Mouse (Mus musculus): ENCODE measurements around the gene Gm13275. TPM values are rescaled to one million over a fixed set of nuclear protein-coding genes. Genes with fewer than 3 reads are reported as not detected.
"Not testable (repeated sequence)": the region's sequence is repeated elsewhere in the genome, so short reads cannot be mapped to it uniquely, and the experiment has no call there.

Gm13275 gene
- total RNA-seq (2021): not detected

DNA sequence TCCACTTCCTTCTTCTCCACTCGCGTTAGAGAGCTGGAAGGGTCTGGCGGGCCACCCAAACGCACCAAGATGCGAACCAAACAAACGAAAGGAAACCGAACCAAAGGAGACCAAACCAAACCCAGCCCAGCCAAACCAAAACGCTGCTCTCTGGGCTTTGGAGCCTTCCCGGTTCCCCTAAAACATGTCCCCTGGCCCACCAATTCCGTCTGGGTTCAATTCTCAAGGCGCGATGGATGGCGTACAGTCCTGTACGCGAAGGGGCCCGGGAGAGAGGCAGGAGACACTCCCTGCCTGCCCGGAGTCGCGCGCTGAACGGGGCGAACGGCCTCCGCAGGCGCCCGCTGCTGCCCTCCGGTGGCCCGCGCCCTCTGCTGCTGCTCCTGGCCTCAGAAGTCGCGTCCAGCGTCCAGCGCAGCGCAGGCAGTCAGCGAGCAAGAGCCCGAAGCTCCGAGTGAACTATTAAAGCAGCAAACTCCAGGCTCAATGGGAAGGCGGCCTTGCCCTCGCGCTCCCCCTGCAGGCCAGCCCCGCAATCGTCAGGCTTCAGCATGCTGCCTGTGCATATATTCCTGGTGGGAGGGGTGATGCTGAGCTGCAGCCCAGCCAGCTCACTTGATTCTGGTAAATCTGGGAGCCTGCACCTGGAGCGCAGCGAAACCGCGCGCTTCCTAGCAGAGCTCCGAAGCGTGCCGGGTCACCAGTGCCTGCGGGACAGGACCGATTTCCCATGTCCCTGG, at the start of gene Gm13275:
TSS of gene Gm13275 (plus strand) at position 552 of the 740 bp plus-strand sequence.
- DNase-seq: peak; percentile 67 to 87
- intact Hi-C loops (cut with DNase I): not testable (repeated sequence)

DNA sequence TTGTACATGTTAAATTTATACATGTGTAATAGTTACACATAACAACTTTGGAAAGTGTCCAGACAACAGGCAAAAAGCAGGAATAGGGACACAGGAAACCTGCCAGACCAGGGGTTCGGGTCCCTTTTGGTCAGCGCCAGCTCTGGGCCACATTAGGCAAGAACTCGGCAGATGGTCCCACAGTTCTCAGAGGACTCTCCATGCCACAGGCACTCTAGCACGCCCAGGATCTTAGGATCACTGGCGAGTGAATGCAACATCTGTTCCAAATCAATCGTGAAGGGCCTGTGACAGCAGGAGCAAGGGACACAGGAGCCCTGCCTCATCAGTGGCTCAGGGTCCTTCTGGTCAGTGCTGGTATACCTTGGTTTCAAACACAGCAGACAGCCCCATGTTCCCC, 44.4 kb upstream of the Gm13275 start:
- intact Hi-C loops (cut with DNase I): no loop called here
- no peak for DNase-seq

DNA sequence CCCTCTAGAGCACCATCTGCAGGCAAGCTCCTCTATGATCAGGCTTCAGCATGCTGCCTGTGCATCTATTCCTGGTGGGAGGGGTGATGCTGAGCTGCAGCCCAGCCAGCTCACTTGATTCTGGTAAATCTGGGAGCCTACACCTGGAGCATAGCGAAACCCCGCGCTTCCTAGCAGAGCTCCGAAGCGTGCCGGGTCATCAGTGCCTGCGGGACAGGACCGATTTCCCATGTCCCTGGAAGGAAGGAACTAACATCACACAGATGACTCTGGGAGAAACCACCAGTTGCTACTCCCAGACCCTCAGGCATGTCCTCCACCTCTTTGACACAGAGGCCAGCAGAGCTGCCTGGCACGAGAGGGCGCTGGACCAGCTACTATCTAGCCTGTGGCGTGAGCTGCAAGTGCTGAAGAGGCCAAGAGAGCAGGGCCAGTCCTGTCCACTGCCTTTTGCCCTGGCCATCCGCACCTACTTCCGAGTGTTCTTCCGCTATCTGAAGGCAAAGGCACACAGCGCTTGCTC, 39.4 kb upstream of the Gm13275 start, which contains the start of gene Gm13271:
TSS of gene Gm13271 (plus strand) at position 51 of the 523 bp plus-strand sequence.
- DNase-seq: peak; percentile 70 to 75
- intact Hi-C loops (cut with DNase I): not testable (repeated sequence)

DNA sequence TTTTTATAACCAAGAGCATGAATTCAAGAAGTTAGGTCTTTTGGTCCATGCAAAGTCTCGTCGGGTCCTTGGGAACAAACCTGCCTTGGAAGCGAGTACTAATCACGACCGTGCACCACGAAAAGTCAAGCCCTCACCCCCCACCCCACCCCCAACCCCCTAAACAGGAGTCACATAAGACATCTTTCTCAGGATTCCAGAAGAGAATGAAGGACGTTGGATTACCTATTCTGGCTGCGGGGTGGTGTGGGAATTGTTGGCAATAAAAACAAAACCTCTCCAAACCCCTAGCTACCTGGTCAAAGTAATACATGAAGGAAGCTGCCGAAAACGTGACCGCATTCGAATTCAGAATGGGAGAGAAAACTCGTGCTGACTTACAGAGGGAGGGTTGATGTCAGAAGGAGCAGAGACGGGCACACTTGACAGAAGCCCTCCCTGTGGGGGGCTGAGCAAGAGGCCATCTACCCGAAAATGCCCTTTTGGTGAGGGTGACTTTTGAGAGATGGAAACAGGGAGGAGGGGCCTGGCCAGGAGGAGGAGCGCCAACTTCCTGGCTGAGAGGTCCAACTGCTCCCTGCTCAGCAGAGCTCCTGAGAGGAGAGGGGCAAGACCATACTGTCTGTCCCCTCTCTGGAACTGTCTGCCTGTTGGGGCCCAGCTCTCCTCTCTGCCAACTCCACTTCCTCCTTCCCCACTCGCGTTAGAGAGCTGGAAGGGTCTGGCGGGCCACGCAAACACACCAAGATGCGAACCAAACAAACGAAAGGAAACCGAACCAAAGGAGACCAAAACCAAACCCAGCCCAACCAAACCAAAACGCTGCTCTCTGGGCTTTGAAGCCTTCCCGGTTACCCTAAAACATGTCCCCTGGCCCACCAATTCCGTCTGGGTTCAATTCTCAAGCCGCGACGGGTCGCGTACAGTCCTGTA, 37.4 kb upstream of the Gm13275 start:
- intact Hi-C loops (cut with DNase I): loop anchor here (1.0 kb wide), 2 partner anchors 16 to 19 kb away; no protein-coding TSS in a partner anchor
- DNase-seq: peak; percentile 40 to 58

DNA sequence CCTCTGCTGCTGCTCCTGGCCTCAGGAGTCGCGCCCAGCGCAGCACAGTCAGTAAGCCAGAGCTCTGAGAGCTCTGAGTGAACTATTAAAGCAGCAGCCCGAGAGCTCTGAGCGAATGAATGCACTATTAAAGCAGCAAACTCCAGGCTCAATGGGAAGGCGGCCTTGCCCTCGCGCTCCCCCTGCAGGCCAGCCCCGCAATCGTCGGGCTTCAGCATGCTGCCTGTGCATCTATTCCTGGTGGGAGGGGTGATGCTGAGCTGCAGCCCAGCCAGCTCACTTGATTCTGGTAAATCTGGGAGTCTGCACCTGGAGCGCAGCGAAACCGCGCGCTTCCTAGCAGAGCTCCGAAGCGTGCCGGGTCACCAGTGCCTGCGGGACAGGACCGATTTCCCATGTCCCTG, 36.7 kb upstream of the Gm13275 start:
- DNase-seq: peak; percentile 87 to 91
- intact Hi-C loops (cut with DNase I): loop anchor here (1.0 kb wide), 1 partner anchor 19 kb away; no protein-coding TSS in a partner anchor

DNA sequence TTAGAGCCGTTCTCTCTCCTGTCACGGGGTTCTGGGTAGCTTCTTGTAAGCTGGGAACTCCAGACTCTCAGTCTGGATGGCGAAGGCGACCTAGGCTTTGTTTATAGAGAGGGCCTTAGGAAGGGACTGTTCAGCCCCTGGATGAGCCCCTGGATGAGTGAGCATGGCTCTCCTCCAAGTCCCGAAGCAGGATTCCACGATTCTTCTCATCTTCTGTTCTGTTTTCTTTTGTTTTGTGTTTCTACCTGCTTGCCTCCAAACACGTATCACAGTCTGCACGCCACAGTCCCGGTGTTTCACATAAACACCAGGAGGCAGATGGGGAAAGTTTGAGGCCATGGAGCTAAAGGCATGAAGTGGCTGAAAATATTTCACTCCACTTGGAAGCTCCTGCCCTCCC, 35.5 kb upstream of the Gm13275 start:
- intact Hi-C loops (cut with DNase I): not testable (repeated sequence)
- DNase-seq: peak in 1 of 2 experiments; percentile 4

DNA sequence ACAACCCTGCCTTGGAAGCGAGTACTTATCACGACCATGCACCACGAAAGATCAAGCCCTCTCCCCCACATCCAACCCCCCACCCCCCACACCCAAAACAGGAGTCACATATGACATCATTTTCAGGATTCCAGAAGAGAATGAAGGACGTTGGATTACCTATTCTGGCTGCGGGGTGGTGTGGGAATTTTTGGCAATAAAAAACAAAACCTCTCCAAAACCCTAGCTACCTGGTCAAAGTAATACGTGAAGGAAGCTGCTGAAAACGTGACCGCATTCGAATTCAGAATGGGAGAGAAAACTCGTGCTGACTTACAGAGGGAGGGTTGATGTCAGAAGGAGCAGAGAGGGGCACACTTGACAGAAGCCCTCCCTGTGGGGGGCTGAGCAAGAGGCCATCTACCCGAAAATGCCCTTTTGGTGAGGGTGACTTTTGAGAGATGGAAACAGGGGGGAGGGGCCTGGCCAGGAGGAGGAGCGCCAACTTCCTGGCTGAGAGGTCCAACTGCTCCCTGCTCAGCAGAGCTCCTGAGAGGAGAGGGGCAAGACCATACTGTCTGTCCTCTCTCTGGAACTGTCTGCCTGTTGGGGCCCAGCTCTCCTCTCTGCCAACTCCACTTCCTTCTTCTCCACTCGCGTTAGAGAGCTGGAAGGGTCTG, 34.5 kb upstream of the Gm13275 start, which contains the start of gene Gm13283:
TSS of gene Gm13283 (plus strand) at position 510 of the 659 bp plus-strand sequence.
- DNase-seq: peak in 1 of 2 experiments; percentile 26
- intact Hi-C loops (cut with DNase I): not testable (repeated sequence)

DNA sequence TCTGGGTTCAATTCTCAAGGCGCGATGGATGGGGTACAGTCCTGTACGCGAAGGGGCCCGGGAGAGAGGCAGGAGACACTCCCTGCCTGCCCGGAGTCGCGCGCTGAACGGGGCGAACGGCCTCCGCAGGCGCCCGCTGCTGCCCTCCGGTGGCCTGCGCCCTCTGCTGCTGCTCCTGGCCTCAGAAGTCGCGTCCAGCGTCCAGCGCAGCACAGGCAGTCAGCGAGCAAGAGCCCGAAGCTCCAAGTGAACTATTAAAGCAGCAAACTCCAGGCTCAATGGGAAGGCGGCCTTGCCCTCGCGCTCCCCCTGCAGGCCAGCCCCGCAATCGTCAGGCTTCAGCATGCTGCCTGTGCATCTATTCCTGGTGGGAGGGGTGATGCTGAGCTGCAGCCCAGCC, 33.9 kb upstream of the Gm13275 start:
- peak; percentile 77 to 78 for DNase-seq
- intact Hi-C loops (cut with DNase I): not testable (repeated sequence)

DNA sequence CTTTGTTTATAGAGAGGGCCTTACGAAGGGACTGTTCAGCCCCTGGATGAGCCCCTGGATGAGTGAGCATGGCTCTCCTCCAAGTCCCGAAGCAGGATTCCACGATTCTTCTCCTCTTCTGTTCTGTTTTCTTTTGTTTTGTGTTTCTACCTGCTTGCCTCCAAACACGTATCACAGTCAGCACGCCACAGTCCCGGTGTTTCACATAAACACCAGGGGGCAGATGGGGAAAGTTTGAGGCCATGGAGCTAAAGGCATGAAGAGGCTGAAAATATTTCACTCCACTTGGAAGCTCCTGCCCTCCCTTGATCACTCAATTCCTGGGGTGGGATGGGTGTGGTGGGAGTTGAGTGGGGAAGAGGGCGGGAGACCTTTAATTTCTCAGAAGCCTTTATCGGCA, 32.5 kb upstream of the Gm13275 start:
- intact Hi-C loops (cut with DNase I): not testable (repeated sequence)
- peak; percentile 51 to 59 for DNase-seq

DNA sequence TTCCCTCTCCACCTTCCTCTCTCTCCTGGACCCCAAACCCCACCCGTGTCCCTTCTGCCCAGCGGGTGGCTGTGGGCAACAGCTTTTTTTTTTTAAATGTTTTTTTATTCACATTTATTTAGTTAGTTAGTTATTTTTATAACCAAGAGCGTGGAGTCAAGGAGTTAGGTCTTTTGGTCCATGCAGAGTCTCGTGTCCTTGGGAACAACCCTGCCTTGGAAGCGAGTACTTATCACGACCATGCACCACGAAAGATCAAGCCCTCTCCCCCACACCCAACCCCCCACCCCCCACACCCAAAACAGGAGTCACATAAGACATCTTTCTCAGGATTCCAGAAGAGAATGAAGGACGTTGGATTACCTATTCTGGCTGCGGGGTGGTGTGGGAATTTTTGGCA, 31.9 kb upstream of the Gm13275 start:
- DNase-seq: peak in 1 of 2 experiments; percentile 25
- intact Hi-C loops (cut with DNase I): not testable (repeated sequence)

DNA sequence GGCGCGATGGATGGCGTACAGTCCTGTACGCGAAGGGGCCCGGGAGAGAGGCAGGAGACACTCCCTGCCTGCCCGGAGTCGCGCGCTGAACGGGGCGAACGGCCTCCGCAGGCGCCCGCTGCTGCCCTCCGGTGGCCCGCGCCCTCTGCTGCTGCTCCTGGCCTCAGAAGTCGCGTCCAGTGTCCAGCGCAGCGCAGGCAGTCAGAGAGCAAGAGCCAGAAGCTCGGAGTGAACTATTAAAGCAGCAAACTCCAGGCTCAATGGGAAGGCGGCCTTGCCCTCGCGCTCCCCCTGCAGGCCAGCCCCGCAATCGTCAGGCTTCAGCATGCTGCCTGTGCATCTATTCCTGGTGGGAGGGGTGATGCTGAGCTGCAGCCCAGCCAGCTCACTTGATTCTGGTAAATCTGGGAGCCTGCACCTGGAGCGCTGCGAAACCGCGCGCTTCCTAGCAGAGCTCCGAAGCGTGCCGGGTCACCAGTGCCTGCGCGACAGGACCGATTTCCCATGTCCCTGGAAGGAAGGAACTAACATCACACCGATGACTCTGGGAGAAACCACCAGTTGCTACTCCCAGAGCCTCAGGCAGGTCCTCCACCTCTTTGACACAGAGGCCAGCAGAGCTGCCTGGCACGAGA, 30.8 kb upstream of the Gm13275 start:
- peak; percentile 50 to 59 for DNase-seq
- intact Hi-C loops (cut with DNase I): not testable (repeated sequence)

DNA sequence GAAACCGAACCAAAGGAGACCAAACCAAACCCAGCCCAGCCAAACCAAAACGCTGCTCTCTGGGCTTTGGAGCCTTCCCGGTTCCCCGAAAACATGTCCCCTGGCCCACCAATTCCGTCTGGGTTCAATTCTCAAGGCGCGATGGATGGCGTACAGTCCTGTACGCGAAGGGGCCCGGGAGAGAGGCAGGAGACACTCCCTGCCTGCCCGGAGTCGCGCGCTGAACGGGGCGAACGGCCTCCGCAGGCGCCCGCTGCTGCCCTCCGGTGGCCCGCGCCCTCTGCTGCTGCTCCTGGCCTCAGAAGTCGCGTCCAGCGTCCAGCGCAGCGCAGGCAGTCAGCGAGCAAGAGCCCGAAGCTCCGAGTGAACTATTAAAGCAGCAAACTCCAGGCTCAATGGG, 20.8 kb upstream of the Gm13275 start, which contains the start of gene Gm13290:
TSS of gene Gm13290 (plus strand) at position 301 of the 400 bp plus-strand sequence.
- intact Hi-C loops (cut with DNase I); DNase-seq: not testable (repeated sequence)

DNA sequence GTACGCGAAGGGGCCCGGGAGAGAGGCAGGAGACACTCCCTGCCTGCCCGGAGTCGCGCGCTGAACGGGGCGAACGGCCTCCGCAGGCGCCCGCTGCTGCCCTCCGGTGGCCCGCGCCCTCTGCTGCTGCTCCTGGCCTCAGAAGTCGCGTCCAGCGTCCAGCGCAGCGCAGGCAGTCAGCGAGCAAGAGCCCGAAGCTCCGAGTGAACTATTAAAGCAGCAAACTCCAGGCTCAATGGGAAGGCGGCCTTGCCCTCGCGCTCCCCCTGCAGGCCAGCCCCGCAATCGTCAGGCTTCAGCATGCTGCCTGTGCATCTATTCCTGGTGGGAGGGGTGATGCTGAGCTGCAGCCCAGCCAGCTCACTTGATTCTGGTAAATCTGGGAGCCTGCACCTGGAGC, 17.7 kb upstream of the Gm13275 start, which contains the start of gene Gm13289:
TSS of gene Gm13289 (plus strand) at position 301 of the 400 bp plus-strand sequence.
- intact Hi-C loops (cut with DNase I); DNase-seq: not testable (repeated sequence)

DNA sequence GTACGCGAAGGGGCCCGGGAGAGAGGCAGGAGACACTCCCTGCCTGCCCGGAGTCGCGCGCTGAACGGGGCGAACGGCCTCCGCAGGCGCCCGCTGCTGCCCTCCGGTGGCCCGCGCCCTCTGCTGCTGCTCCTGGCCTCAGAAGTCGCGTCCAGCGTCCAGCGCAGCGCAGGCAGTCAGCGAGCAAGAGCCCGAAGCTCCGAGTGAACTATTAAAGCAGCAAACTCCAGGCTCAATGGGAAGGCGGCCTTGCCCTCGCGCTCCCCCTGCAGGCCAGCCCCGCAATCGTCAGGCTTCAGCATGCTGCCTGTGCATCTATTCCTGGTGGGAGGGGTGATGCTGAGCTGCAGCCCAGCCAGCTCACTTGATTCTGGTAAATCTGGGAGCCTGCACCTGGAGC, 14.7 kb upstream of the Gm13275 start, which contains the start of gene Gm13272:
TSS of gene Gm13272 (plus strand) at position 301 of the 400 bp plus-strand sequence.
- intact Hi-C loops (cut with DNase I); DNase-seq: not testable (repeated sequence)

DNA sequence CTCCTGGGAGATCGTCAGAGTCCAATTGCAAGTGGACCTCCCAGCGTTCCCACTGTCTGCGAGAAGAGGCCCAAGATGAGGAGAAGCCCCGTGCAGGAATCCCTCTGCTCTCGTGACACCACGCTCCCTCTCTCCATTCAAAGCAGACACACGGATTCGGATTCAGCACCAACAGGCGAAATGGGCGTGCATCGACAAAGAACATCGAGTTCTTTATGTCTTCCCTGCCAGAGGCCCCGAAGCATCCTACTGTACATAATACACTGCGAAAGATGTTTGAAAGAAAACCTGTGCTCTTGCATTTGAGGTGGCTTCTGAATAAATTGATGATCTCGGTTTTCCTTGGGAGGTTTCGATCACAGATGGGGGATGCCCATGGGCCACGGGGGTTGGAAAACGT, 14.0 kb upstream of the Gm13275 start:
- DNase-seq; intact Hi-C loops (cut with DNase I): not testable (repeated sequence)

DNA sequence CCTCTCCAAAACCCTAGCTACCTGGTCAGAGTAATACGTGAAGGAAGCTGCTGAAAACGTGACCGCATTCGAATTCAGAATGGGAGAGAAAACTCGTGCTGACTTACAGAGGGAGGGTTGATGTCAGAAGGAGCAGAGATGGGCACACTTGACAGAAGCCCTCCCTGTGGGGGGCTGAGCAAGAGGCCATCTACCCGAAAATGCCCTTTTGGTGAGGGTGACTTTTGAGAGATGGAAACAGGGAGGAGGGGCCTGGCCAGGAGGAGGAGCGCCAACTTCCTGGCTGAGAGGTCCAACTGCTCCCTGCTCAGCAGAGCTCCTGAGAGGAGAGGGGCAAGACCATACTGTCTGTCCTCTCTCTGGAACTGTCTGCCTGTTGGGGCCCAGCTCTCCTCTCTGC, 12.5 kb upstream of the Gm13275 start, which contains the start of gene Ifnz:
TSS of gene Ifnz (plus strand) at position 301 of the 400 bp plus-strand sequence.
- intact Hi-C loops (cut with DNase I): not testable (repeated sequence)

DNA sequence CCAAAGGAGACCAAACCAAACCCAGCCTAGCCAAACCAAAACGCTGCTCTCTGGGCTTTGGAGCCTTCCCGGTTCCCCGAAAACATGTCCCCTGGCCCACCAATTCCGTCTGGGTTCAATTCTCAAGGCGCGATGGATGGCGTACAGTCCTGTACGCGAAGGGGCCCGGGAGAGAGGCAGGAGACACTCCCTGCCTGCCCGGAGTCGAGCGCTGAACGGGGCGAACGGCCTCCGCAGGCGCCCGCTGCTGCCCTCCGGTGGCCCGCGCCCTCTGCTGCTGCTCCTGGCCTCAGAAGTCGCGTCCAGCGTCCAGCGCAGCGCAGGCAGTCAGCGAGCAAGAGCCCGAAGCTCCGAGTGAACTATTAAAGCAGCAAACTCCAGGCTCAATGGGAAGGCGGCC, 12.0 kb upstream of the Gm13275 start:
- DNase-seq; intact Hi-C loops (cut with DNase I): not testable (repeated sequence)

More for the DNA sequence above, 12.5 kb upstream of the Gm13275 start, which contains the start of gene Ifnz:
- not testable (repeated sequence) for DNase-seq

DNA sequence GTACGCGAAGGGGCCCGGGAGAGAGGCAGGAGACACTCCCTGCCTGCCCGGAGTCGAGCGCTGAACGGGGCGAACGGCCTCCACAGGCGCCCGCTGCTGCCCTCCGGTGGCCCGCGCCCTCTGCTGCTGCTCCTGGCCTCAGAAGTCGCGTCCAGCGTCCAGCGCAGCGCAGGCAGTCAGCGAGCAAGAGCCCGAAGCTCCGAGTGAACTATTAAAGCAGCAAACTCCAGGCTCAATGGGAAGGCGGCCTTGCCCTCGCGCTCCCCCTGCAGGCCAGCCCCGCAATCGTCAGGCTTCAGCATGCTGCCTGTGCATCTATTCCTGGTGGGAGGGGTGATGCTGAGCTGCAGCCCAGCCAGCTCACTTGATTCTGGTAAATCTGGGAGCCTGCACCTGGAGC, 8.9 kb upstream of the Gm13275 start, which contains the start of gene Gm13276:
TSS of gene Gm13276 (plus strand) at position 301 of the 400 bp plus-strand sequence.
- DNase-seq; intact Hi-C loops (cut with DNase I): not testable (repeated sequence)

DNA sequence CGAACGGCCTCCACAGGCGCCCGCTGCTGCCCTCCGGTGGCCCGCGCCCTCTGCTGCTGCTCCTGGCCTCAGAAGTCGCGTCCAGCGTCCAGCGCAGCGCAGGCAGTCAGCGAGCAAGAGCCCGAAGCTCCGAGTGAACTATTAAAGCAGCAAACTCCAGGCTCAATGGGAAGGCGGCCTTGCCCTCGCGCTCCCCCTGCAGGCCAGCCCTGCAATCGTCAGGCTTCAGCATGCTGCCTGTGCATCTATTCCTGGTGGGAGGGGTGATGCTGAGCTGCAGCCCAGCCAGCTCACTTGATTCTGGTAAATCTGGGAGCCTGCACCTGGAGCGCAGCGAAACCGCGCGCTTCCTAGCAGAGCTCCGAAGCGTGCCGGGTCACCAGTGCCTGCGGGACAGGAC, 5.9 kb upstream of the Gm13275 start, which contains the start of gene Gm13277:
TSS of gene Gm13277 (plus strand) at position 231 of the 400 bp plus-strand sequence.
- peak; percentile 56 to 63 for DNase-seq
- intact Hi-C loops (cut with DNase I): not testable (repeated sequence)

Data from heart, postnatal 36 days (tissue).